Mouse (Mus musculus): ENCODE measurements around the gene Olfr365. TPM values are rescaled to one million over a fixed set of nuclear protein-coding genes. Genes with fewer than 3 reads are reported as not detected.

Gene Olfr365
- total RNA-seq (2015; ENCODE audit: low replicate concordance) (not detected in 2 replicates), total RNA-seq (2017; ENCODE audit: low replicate concordance) (not detected in 2 replicates)

DNA sequence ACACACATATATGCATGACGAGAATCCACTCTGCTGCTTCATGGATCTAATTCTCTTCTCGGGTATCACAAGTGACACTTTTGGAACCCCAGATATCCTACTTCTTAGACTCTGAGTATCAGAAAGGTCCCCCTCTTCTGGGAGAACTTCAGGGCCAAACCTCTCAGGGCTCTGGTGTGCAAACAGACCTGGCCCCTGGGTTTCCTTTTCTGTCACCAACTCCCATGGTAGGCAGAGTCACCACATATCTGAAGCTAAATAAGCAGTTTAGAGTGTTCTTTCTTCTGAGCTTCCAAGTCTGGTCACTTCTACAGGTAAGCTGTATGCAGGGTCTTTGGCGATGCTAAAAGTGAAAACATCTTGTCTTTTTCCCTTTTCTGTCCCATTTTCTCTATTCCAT, at the start of gene Olfr365:
Gene Olfr365, plus strand, starts transcription at position 301 of the 400 bp plus-strand sequence.
- ATAC-seq (replicated peaks; ENCODE audit: low FRiP score, poor library complexity, severe bottlenecking), result no peak

DNA sequence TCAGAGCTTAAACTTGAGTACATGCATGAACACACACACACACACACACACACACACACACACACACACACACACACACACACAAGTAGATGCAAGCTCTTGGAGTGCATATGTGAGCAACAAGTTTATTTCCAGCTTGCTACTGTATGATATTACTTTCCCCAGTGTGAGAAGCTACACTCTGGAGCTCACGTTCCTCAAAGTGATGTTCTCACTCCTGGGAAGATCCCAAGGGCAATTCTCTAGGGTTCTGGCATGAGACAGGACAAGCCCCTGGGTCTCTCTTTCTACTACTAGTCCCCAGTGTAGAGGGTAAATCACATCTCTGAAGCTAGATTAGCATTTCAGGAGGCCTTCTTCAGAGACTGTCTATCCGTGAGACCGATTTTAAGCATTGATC, 49.0 kb upstream of the Olfr365 start, which contains the start of gene Olfr364-ps1:
Gene Olfr364-ps1, plus strand, starts transcription at position 301 of the 400 bp plus-strand sequence.
- ATAC-seq (replicated peaks; ENCODE audit: low FRiP score, poor library complexity, severe bottlenecking), result no peak

DNA sequence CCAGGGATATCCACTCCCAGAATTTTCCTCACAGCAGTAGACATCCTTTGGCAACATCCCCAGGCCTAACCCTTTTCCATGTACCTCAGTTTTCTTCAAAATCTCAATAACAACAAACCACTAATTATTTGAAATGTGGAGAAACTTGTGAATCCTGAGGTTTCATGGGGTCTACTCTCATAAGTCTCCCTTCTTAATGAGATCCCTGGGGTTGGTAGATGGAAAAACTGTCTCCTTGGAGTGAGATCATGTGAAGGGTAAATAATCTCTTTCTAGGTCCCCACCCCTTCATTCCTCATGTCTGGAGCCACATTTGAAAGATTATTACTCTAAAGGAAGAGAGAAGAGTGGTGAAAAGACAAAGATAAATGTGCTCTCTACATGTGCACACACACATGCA, 23.3 kb downstream of the Olfr365 start, which contains the start of gene Olfr366:
Gene Olfr366, plus strand, starts transcription at position 301 of the 400 bp plus-strand sequence.
- no peak for ATAC-seq (replicated peaks; ENCODE audit: low FRiP score, poor library complexity, severe bottlenecking)

Other genes with a start within 250 kb of the Olfr365 start
- not detected in 2 replicates for gene Olfr357, start 194.4 kb upstream of the Olfr365 start, total RNA-seq (2015; ENCODE audit: low replicate concordance)
- not detected in 2 replicates for gene Olfr357, start 194.4 kb upstream of the Olfr365 start, total RNA-seq (2017; ENCODE audit: low replicate concordance)
- gene Olfr358, start 178.9 kb upstream of the Olfr365 start, total RNA-seq (2015; ENCODE audit: low replicate concordance), result not detected in 2 replicates
- not detected in 2 replicates for gene Olfr358, start 178.9 kb upstream of the Olfr365 start, total RNA-seq (2017; ENCODE audit: low replicate concordance)
- gene Olfr360, start 122.5 kb upstream of the Olfr365 start, total RNA-seq (2015; ENCODE audit: low replicate concordance), result not detected in 2 replicates
- gene Olfr360, start 122.5 kb upstream of the Olfr365 start, total RNA-seq (2017; ENCODE audit: low replicate concordance), result not detected in 2 replicates
- gene Olfr361, start 98.9 kb upstream of the Olfr365 start, total RNA-seq (2015; ENCODE audit: low replicate concordance), result not detected in 2 replicates
- gene Olfr361, start 98.9 kb upstream of the Olfr365 start, total RNA-seq (2017; ENCODE audit: low replicate concordance), result not detected in 2 replicates
- not detected in 2 replicates for gene Olfr362, start 70.3 kb upstream of the Olfr365 start, total RNA-seq (2015; ENCODE audit: low replicate concordance)
- not detected in 2 replicates for gene Olfr362, start 70.3 kb upstream of the Olfr365 start, total RNA-seq (2017; ENCODE audit: low replicate concordance)
- gene Olfr364-ps1, start 48.9 kb upstream of the Olfr365 start, total RNA-seq (2015; ENCODE audit: low replicate concordance), result not detected in 2 replicates
- not detected in 2 replicates for gene Olfr364-ps1, start 48.9 kb upstream of the Olfr365 start, total RNA-seq (2017; ENCODE audit: low replicate concordance)
- gene Olfr366, start 23.4 kb downstream of the Olfr365 start, total RNA-seq (2015; ENCODE audit: low replicate concordance), result not detected in 2 replicates
- gene Olfr366, start 23.4 kb downstream of the Olfr365 start, total RNA-seq (2017; ENCODE audit: low replicate concordance), result not detected in 2 replicates
- gene Olfr368, start 138.3 kb downstream of the Olfr365 start, total RNA-seq (2015; ENCODE audit: low replicate concordance), result not detected in 2 replicates
- gene Olfr368, start 138.3 kb downstream of the Olfr365 start, total RNA-seq (2017; ENCODE audit: low replicate concordance), result not detected in 2 replicates
- gene Pdcl, start 171.1 kb downstream of the Olfr365 start, total RNA-seq (2015; ENCODE audit: low replicate concordance), result 18.4 and 24.3 TPM in 2 replicates
- gene Pdcl, start 171.1 kb downstream of the Olfr365 start, total RNA-seq (2017; ENCODE audit: low replicate concordance), result 11.5 and 26.7 TPM in 2 replicates
- 37.8 and 40.7 TPM in 2 replicates for gene Rc3h2, start 234.7 kb downstream of the Olfr365 start, total RNA-seq (2015; ENCODE audit: low replicate concordance)
- 48.0 and 62.0 TPM in 2 replicates for gene Rc3h2, start 234.7 kb downstream of the Olfr365 start, total RNA-seq (2017; ENCODE audit: low replicate concordance)

All from erythroid progenitor cell, adult 5-6 weeks (primary cell).